Mouse (Mus musculus) heart, adult 2 months (tissue): ENCODE results near the gene 9330182L06Rik. TPM values are rescaled to one million over a fixed set of nuclear protein-coding genes. Genes with fewer than 3 reads are reported as not detected.

Source experiments
- DNase-seq, 2 experiments: peaks; one replicate each; pipeline ENCODE4 v3.0.0; 2021
- H3K27ac ChIP-seq: fragments of 200-600 bp; 2 replicates; pipeline ENCODE4 v1.8.1; 2022
- H3K27me3 ChIP-seq: fragments of 200-500 bp; 2 replicates; pipeline ENCODE4 v1.6.1; 2012; ENCODE audit warnings: mild to moderate bottlenecking, low read length, inconsistent platforms, mixed read lengths; ENCODE audit not compliant: control insufficient read depth, insufficient read depth
- H3K36me3 ChIP-seq: fragments of 200-500 bp; 2 replicates; pipeline ENCODE4 v1.6.1; 2012; ENCODE audit warnings: low read length, inconsistent platforms; ENCODE audit not compliant: control insufficient read depth, insufficient read depth
- H3K4me1 ChIP-seq: fragments of 200-500 bp; 2 replicates; pipeline ENCODE4 v1.6.1; 2011; ENCODE audit warnings: low read length; ENCODE audit not compliant: control insufficient read depth, insufficient read depth
- H3K4me3 ChIP-seq: fragments of 200-600 bp; 2 replicates; pipeline ENCODE4 v1.8.1; 2022
- H3K79me2 ChIP-seq: fragments of 200-500 bp; replicated peaks from 2 replicates; pipeline ENCODE4 v1.6.1; 2012; ENCODE audit warnings: mild to moderate bottlenecking, inconsistent platforms, low read length, moderate library complexity, mixed read lengths; ENCODE audit not compliant: control insufficient read depth, insufficient read depth
- H3K9ac ChIP-seq: fragments of 200-500 bp; 2 replicates; pipeline ENCODE4 v1.6.1; 2012; ENCODE audit warnings: low read depth, mild to moderate bottlenecking, control low read depth, inconsistent platforms, low read length, mixed read lengths
- CTCF ChIP-seq: fragments of 200-600 bp; IDR thresholded peaks from 2 replicates; pipeline ENCODE4 v1.8.1; 2022; ENCODE audit warnings: antibody characterized with exemption, mild to moderate bottlenecking, moderate library complexity
- EP300 ChIP-seq: fragments of 200-500 bp; IDR thresholded peaks from 2 replicates; pipeline ENCODE4 v1.6.1; 2011; ENCODE audit warnings: low read depth, low read length, control low read depth; ENCODE audit not compliant: insufficient read depth
- POLR2A ChIP-seq: fragments of 200-500 bp; IDR thresholded peaks from 2 replicates; pipeline ENCODE4 v1.6.1; 2011; ENCODE audit warnings: mild to moderate bottlenecking, low read depth, low read length, control low read depth; ENCODE audit not compliant: insufficient read depth
- WGBS: fragments of 180-500 bp; shearing (Covaris S2); methylation state at CpG from one replicate; pipeline ENCODE4 v1.1.7; 2018; 5-methylcytosine and 5-hydroxymethylcytosine counted together
- intact Hi-C: fragments of 180-260 bp; cut with DNase I; formaldehyde crosslinking; loops from one replicate; pipeline ENCODE4 v1.15.1; 2025
- polyA plus RNA-seq: library from polyadenylated mRNA; depleted of rRNA; stranded (reverse); fragments of >200 nt; gene quantifications from 2 replicates; pipeline ENCODE4 v1.2.3, GENCODE M21; 2012
- total RNA-seq, 2 experiments: library from RNA; stranded (reverse); gene quantifications; 2 replicates each; pipeline ENCODE4 v1.2.3; 2021

Gene 9330182L06Rik
- total and polyA plus RNA-seq, 3 experiments = 0.04 to 0.23 (median 0.10) TPM

- 62% methylated on average over 5 of the region's 5 CpGs for WGBS
- no peak overlapping the region for H3K9ac ChIP-seq
- H3K4me1 ChIP-seq = no peaks in the 10 kb centered on the region
- no peak overlapping the region for H3K4me3 ChIP-seq
- no peaks in the 10 kb centered on the region for H3K27me3 ChIP-seq
- no peaks in the 10 kb centered on the region for H3K36me3 ChIP-seq
- TF ChIP-seq POLR2A = no peak
- TF ChIP-seq EP300 = no peak
- peak; percentile 55 for TF ChIP-seq CTCF
- intact Hi-C loops = no loop called here
- no peak for DNase-seq
- no peak overlapping the region for H3K27ac ChIP-seq
- no peaks in the 10 kb centered on the region for H3K79me2 ChIP-seq
Measured at GRCm38 (mm10) chr5:9449570-9449969, 183.7 kb downstream of the 9330182L06Rik start.

GRCm38 (mm10) chr5:9453298-9453697 lies 187.4 kb downstream of the 9330182L06Rik start:
- H3K4me3 ChIP-seq = no peak overlapping the region
- no peaks in the 10 kb centered on the region for H3K36me3 ChIP-seq
- no peak for DNase-seq
- intact Hi-C loops = no loop called here
- no peaks in the 10 kb centered on the region for H3K27me3 ChIP-seq
- 82% methylated on average over 2 of the region's 2 CpGs for WGBS
- H3K4me1 ChIP-seq = no peaks in the 10 kb centered on the region
- H3K79me2 ChIP-seq = no peaks in the 10 kb centered on the region
- no peak for TF ChIP-seq EP300
- H3K27ac ChIP-seq = no peak overlapping the region
- H3K9ac ChIP-seq = no peak overlapping the region

- Histone ChIP-seq H3K79me2 (no peaks in the 10 kb centered on the region), H3K27me3 (no peaks in the 10 kb centered on the region), H3K36me3 (no peaks in the 10 kb centered on the region), H3K27ac (no peak overlapping the region), H3K9ac (no peak overlapping the region), H3K4me1 (no peaks in the 10 kb centered on the region), H3K4me3 (no peak overlapping the region)
- TF ChIP-seq POLR2A = no peak
- TF ChIP-seq CTCF = no peak
- TF ChIP-seq EP300 = no peak
- 68% methylated on average over 3 of the region's 3 CpGs for WGBS
- DNase-seq = no peak
- intact Hi-C loops = no loop called here
Measured at GRCm38 (mm10) chr5:9477587-9477986, 211.7 kb downstream of the 9330182L06Rik start.

- H3K79me2 ChIP-seq = no peaks in the 10 kb centered on the region
- no peak overlapping the region for H3K27ac ChIP-seq
- no peak overlapping the region for H3K4me3 ChIP-seq
- no peaks in the 10 kb centered on the region for H3K36me3 ChIP-seq
- no peaks in the 10 kb centered on the region for H3K27me3 ChIP-seq
- no peak overlapping the region for H3K9ac ChIP-seq
- no peak for TF ChIP-seq POLR2A
- no peak for TF ChIP-seq CTCF
- TF ChIP-seq EP300 = no peak
- WGBS = 11% methylated on average over 5 of the region's 5 CpGs
- DNase-seq = no peak
- intact Hi-C loops = no loop called here
- no peaks in the 10 kb centered on the region for H3K4me1 ChIP-seq
Measured at GRCm38 (mm10) chr5:9495456-9495855, 229.5 kb downstream of the 9330182L06Rik start.

GRCm38 (mm10) chr5:9497235-9497634 lies 231.3 kb downstream of the 9330182L06Rik start:
- intact Hi-C loops = no loop called here
- Histone ChIP-seq H3K79me2 (no peaks in the 10 kb centered on the region), H3K27ac (no peak overlapping the region), H3K27me3 (no peaks in the 10 kb centered on the region), H3K36me3 (no peaks in the 10 kb centered on the region), H3K4me3 (no peak overlapping the region), H3K4me1 (no peaks in the 10 kb centered on the region), H3K9ac (no peak overlapping the region)
- 71% methylated on average over 4 of the region's 4 CpGs for WGBS
- no peak for TF ChIP-seq EP300
- TF ChIP-seq POLR2A = no peak
- TF ChIP-seq CTCF = no peak
- DNase-seq = no peak

- H3K4me1 ChIP-seq = no peaks in the 10 kb centered on the region
- H3K27ac ChIP-seq = no peak overlapping the region
- WGBS = 70% methylated on average over 1 of the region's 1 CpGs
- no peak for DNase-seq
- H3K27me3 ChIP-seq = no peaks in the 10 kb centered on the region
- TF ChIP-seq EP300 = no peak
- TF ChIP-seq CTCF = no peak
- no peak for TF ChIP-seq POLR2A
- H3K9ac ChIP-seq = no peak overlapping the region
- H3K79me2 ChIP-seq = no peaks in the 10 kb centered on the region
- intact Hi-C loops = no loop called here
- H3K36me3 ChIP-seq = no peaks in the 10 kb centered on the region
- H3K4me3 ChIP-seq = no peak overlapping the region
Measured at GRCm38 (mm10) chr5:9511027-9511426, 245.1 kb downstream of the 9330182L06Rik start.
